Mouse (Mus musculus) olfactory bulb, adult 2 months (tissue): ENCODE results near the gene Dnajc3.

ENCODE experiments used
- CTCF ChIP-seq: fragments of 200-500 bp; IDR thresholded peaks from 2 replicates; pipeline ENCODE4 v1.5.1; 2012; ENCODE audit warnings: low read depth, mild to moderate bottlenecking, low read length, moderate library complexity; ENCODE audit not compliant: insufficient read depth
- POLR2A ChIP-seq: fragments of 200-500 bp; IDR thresholded peaks from 2 replicates; pipeline ENCODE4 v1.6.1; 2012; ENCODE audit warnings: mild to moderate bottlenecking, low read depth, low read length, moderate library complexity; ENCODE audit not compliant: insufficient read depth

DNA sequence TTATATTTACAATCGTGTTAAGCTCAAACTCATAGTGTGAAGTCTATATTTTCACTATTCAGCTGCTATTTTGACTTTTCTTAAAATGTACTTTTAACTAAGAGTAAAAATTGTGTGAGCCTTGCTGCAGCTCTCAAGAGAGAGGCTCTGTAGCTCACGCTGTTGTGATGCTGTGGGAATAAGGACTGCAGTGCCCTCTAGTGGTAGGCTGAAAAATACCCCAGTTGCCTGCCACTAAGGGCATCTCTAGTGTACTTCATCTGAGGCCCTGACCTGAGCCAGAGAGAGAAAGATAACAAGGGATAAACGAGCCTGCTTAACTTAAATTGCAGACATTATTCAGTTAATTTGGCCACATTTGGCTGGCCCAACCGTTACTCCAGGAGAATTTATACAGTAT lies 89.4 kb downstream of the Dnajc3 start:
- TF ChIP-seq CTCF (no peak), POLR2A (no peak)
